Mouse (Mus musculus) hindlimb bud, embryonic 11.5 days (tissue): ENCODE results near the gene Pfkfb3.

Experiments used
- DNase-seq: peaks from one replicate; pipeline ENCODE4 v3.0.0-alpha.2; 2012; ENCODE audit warnings: low read depth, low spot score; ENCODE audit errors: extremely low spot score

Pfkfb3 gene

GRCm38 (mm10) chr2:11438231-11438954 is 115.5 kb downstream of the Pfkfb3 start:
- DNase-seq, result no peak

- DNase-seq, result no peak
These were observed 117.5 kb downstream of the Pfkfb3 start for GRCm38 (mm10) chr2:11436353-11436752.

- DNase-seq, result no peak
These were observed 120.5 kb downstream of the Pfkfb3 start for GRCm38 (mm10) chr2:11433353-11433752.

GRCm38 (mm10) chr2:11429538-11429937 is 124.3 kb downstream of the Pfkfb3 start:
- no peak for DNase-seq

- DNase-seq, result no peak
These were observed 125.3 kb downstream of the Pfkfb3 start for GRCm38 (mm10) chr2:11428621-11429020.

GRCm38 (mm10) chr2:11427596-11427995 is 126.3 kb downstream of the Pfkfb3 start:
- DNase-seq, result no peak

GRCm38 (mm10) chr2:11426379-11426778 is 127.5 kb downstream of the Pfkfb3 start:
- DNase-seq, result no peak

- no peak for DNase-seq
These were observed 128.3 kb downstream of the Pfkfb3 start for GRCm38 (mm10) chr2:11425421-11426131.

- no peak for DNase-seq
These were observed 129.6 kb downstream of the Pfkfb3 start for GRCm38 (mm10) chr2:11424252-11424651.

GRCm38 (mm10) chr2:11423421-11423820 is 130.5 kb downstream of the Pfkfb3 start:
- no peak for DNase-seq

- DNase-seq, result no peak
These were observed 131.5 kb downstream of the Pfkfb3 start for GRCm38 (mm10) chr2:11422384-11422783.
